Comparison of ENCODE assay signal across 8 mouse cellular contexts in genomic region chr4:136148342-136149044, GRCm38 (mm10). TPM values are rescaled to one million over a fixed set of nuclear protein-coding genes. Genes with fewer than 3 reads are reported as not detected.
DNase-seq lines count a peak whose midpoint lies in the region; ATAC-seq and TF ChIP-seq lines count a peak whose summit lies in the region.

No protein-coding gene starts in this region.

- H3K27me3 ChIP-seq in cerebellum, adult 2 months (ENCODE audit: control insufficient read depth, insufficient read depth, low read length), result no peaks in the 10 kb centered on the region; the same call in 1 of the 2 replicates
- H3K27me3 ChIP-seq in embryonic facial prominence, embryonic 15.5 days, result no peaks in the 10 kb centered on the region
- peaks cover 15% of the 10 kb centered on the region; the same call in 1 of the 2 replicates for H3K27me3 ChIP-seq in midbrain, embryonic 12.5 days

- peak overlapping the region; percentile 50 for H3K4me3 ChIP-seq in cerebellum, adult 2 months (replicated peaks; ENCODE audit: insufficient read depth, low read depth, low read length)
- peak overlapping the region; percentile 92; the same call in 1 of the 2 replicates for H3K4me3 ChIP-seq in embryonic facial prominence, embryonic 15.5 days (replicated peaks)
- peak overlapping the region; percentile 43 for H3K4me3 ChIP-seq in midbrain, embryonic 12.5 days

- TF ChIP-seq CTCF in cerebellum, adult 2 months (IDR thresholded peaks at IDR 0.05; ENCODE audit: borderline replicate concordance, insufficient read depth, low read depth, low read length), result no peak

- ATAC-seq in embryonic facial prominence, embryonic 15.5 days (ENCODE audit: insufficient number of reproducible peaks, low FRiP score, low TSS enrichment, low read depth), result 0 out of 2 replicates have a peak, but pooled peaks have one; percentile 0
- peak; percentile 14 for ATAC-seq in midbrain, embryonic 12.5 days (ENCODE audit: low FRiP score, low read depth)

- H3K9me3 ChIP-seq in embryonic facial prominence, embryonic 15.5 days (replicated peaks), result no peaks in the 10 kb centered on the region
- H3K9me3 ChIP-seq in midbrain, embryonic 12.5 days, result no peaks in the 10 kb centered on the region

- peak overlapping the region; percentile 37; the same call in 1 of the 2 replicates for H3K27ac ChIP-seq in cerebellum, adult 2 months (ENCODE audit: insufficient read depth, low read length)
- peak overlapping the region; percentile 98 for H3K27ac ChIP-seq in embryonic facial prominence, embryonic 15.5 days (replicated peaks)
- H3K27ac ChIP-seq in midbrain, embryonic 12.5 days (replicated peaks), result peak overlapping the region; percentile 67

- intact Hi-C loops in heart, postnatal 14 days (cut with DNase I), result loop anchor here (1.0 kb wide), 1 partner anchor 78 kb away; no protein-coding TSS in a partner anchor

- no peaks in the 10 kb centered on the region for H3K36me3 ChIP-seq in embryonic facial prominence, embryonic 15.5 days
- no peaks in the 10 kb centered on the region for H3K36me3 ChIP-seq in midbrain, embryonic 12.5 days

- no peaks in the 10 kb centered on the region for H3K4me1 ChIP-seq in cerebellum, adult 2 months (ENCODE audit: control insufficient read depth, insufficient read depth, low read length)
- peaks cover 59% of the 10 kb centered on the region for H3K4me1 ChIP-seq in embryonic facial prominence, embryonic 15.5 days
- peaks cover 58% of the 10 kb centered on the region for H3K4me1 ChIP-seq in midbrain, embryonic 12.5 days

- WGBS in cerebellum, adult 2 months, result 16% methylated on average over 31 of the region's 31 CpGs
- WGBS in embryonic facial prominence, embryonic 15.5 days, result 8% methylated on average over 31 of the region's 31 CpGs
- WGBS in midbrain, embryonic 12.5 days, result 9% methylated on average over 31 of the region's 31 CpGs

- H3K9ac ChIP-seq in embryonic facial prominence, embryonic 15.5 days, result no peak overlapping the region
- peak overlapping the region; percentile 58 for H3K9ac ChIP-seq in midbrain, embryonic 12.5 days (replicated peaks)

- H3K4me2 ChIP-seq in embryonic facial prominence, embryonic 15.5 days (replicated peaks), result peak overlapping the region; percentile 73
- peak overlapping the region; percentile 78 for H3K4me2 ChIP-seq in midbrain, embryonic 12.5 days (replicated peaks)

- peak in 1 of 2 experiments; percentile 40 for DNase-seq in cerebellum, adult 2 months
- no peak for DNase-seq in cerebellum, adult 18-20 months
- peak; percentile 70 to 74 for DNase-seq in heart, postnatal 14 days
- peak; percentile 76 to 84 for DNase-seq in kidney, postnatal 4 days
- peak; percentile 56 for DNase-seq in thymus, postnatal 0 days (ENCODE audit: low spot score)
- no peak for DNase-seq in layer of hippocampus, adult 9-10 months (ENCODE audit: low spot score)

- no peak for TF ChIP-seq POLR2A in cerebellum, adult 2 months (IDR thresholded peaks at IDR 0.05; ENCODE audit: borderline replicate concordance, insufficient read depth, low read length)

RNA-seq across cellular contexts. Expression of gene Id3, which starts 5.2 kb away (rescaled TPM):
- 53.6 and 55.1 TPM in 2 replicates for polyA plus RNA-seq in cerebellum, adult 2 months (2012; rRNA removed)
- 432 and 441 TPM in 2 replicates for polyA plus RNA-seq in embryonic facial prominence, embryonic 15.5 days (2015; fragmentation: Nextera tagmentation; extraction: Ambion mirVana)
- 10 to 100 TPM; 85.4 to 93.7 TPM for total RNA-seq in heart, postnatal 14 days (2021)
- 355 and 390 TPM in 2 replicates for polyA plus RNA-seq in midbrain, embryonic 12.5 days (2016; fragmentation: Nextera tagmentation; extraction: Ambion mirVana)
- polyA plus RNA-seq in thymus, postnatal 0 days (2015; fragmentation: Nextera tagmentation; extraction: Ambion mirVana), result 262 and 327 TPM in 2 replicates

RNA-seq across cellular contexts. Expression of gene E2f2, which starts 23.7 kb away (rescaled TPM):
- 0.27 and 0.74 TPM in 2 replicates for polyA plus RNA-seq in cerebellum, adult 2 months (2012; rRNA removed)
- 10.1 and 12.5 TPM in 2 replicates for polyA plus RNA-seq in embryonic facial prominence, embryonic 15.5 days (2015; fragmentation: Nextera tagmentation; extraction: Ambion mirVana)
- 10 to 100 TPM in 1 of 2 experiments, 1 to 10 TPM in 1; 9.4 to 10.4 TPM for total RNA-seq in heart, postnatal 14 days (2021)
- 10.0 and 10.7 TPM in 2 replicates for polyA plus RNA-seq in midbrain, embryonic 12.5 days (2016; fragmentation: Nextera tagmentation; extraction: Ambion mirVana)
- 58.9 and 64.1 TPM in 2 replicates for polyA plus RNA-seq in thymus, postnatal 0 days (2015; fragmentation: Nextera tagmentation; extraction: Ambion mirVana)

RNA-seq across cellular contexts. Expression of gene Asap3, which starts 57.7 kb away (rescaled TPM):
- polyA plus RNA-seq in cerebellum, adult 2 months (2012; rRNA removed), result 5.5 and 6.3 TPM in 2 replicates
- 13.3 and 14.1 TPM in 2 replicates for polyA plus RNA-seq in embryonic facial prominence, embryonic 15.5 days (2015; fragmentation: Nextera tagmentation; extraction: Ambion mirVana)
- 10 to 100 TPM; 11.6 to 12.8 TPM for total RNA-seq in heart, postnatal 14 days (2021)
- polyA plus RNA-seq in midbrain, embryonic 12.5 days (2016; fragmentation: Nextera tagmentation; extraction: Ambion mirVana), result 8.2 and 8.9 TPM in 2 replicates
- 1.3 and 2.1 TPM in 2 replicates for polyA plus RNA-seq in thymus, postnatal 0 days (2015; fragmentation: Nextera tagmentation; extraction: Ambion mirVana)

Comparison
In these comparisons a context has a peak if more than half of its experiments do, and no peak if none do; other contexts are left out.
1. DNase-seq: peak in heart, postnatal 14 days (2 of 2), kidney, postnatal 4 days (2 of 2) and thymus, postnatal 0 days (single experiment); none in cerebellum, adult 18-20 months (0 of 2) and layer of hippocampus, adult 9-10 months (single experiment).
2. H3K27ac ChIP-seq: peak in every context shown above with its lines; median percentile 98 in embryonic facial prominence, embryonic 15.5 days; 67 in midbrain, embryonic 12.5 days; 37 in cerebellum, adult 2 months.
3. Peak in every context shown above with its lines, with median percentiles within 50 percentile points of each other: H3K4me3 ChIP-seq.